Mouse (Mus musculus) small intestine, adult 2 months (tissue): ENCODE measurements around the gene Elk1. TPM values are rescaled to one million over a fixed set of nuclear protein-coding genes. Genes with fewer than 3 reads are reported as not detected.

Experiments used
- H3K27ac ChIP-seq: fragments of 200-500 bp; 2 replicates; pipeline ENCODE4 v1.5.1; 2012; ENCODE audit warnings: low read depth, low read length, control low read depth, inconsistent platforms; ENCODE audit not compliant: insufficient read depth
- H3K27me3 ChIP-seq: fragments of 200-500 bp; 2 replicates; pipeline ENCODE4 v1.6.1; 2012; ENCODE audit warnings: mild to moderate bottlenecking, moderate library complexity, low read length, inconsistent platforms; ENCODE audit not compliant: control insufficient read depth, insufficient read depth
- H3K36me3 ChIP-seq: fragments of 200-500 bp; 2 replicates; pipeline ENCODE4 v1.6.1; 2012; ENCODE audit warnings: mild to moderate bottlenecking, low read length, control low read depth, inconsistent platforms; ENCODE audit not compliant: control insufficient read depth, insufficient read depth
- H3K4me1 ChIP-seq: fragments of 200-500 bp; 2 replicates; pipeline ENCODE4 v1.6.1; 2012; ENCODE audit warnings: low read length, inconsistent platforms, mixed read lengths; ENCODE audit not compliant: control insufficient read depth, insufficient read depth, insufficient read length
- H3K4me3 ChIP-seq: fragments of 200-500 bp; 2 replicates; pipeline ENCODE4 v1.5.1; 2012; ENCODE audit warnings: low read depth, mild to moderate bottlenecking, control low read depth, inconsistent platforms, low read length, moderate library complexity
- CTCF ChIP-seq: fragments of 200-500 bp; IDR thresholded peaks from 2 replicates; pipeline ENCODE4 v1.5.1; 2012; ENCODE audit warnings: low read depth, mild to moderate bottlenecking, control low read depth, inconsistent platforms, low read length, moderate library complexity, mixed read lengths; ENCODE audit not compliant: insufficient replicate concordance, insufficient read length; ENCODE audit errors: extremely low read depth
- POLR2A ChIP-seq: fragments of 200-500 bp; IDR thresholded peaks from 2 replicates; pipeline ENCODE4 v1.6.1; 2012; ENCODE audit warnings: low read depth, mild to moderate bottlenecking, control low read depth, inconsistent platforms, low read length, moderate library complexity
- WGBS: fragments of 180-500 bp; shearing (Covaris S2); methylation state at CpG from one replicate; pipeline ENCODE4 v1.1.7; 2018; 5-methylcytosine and 5-hydroxymethylcytosine counted together
- polyA plus RNA-seq: library from polyadenylated mRNA; depleted of rRNA; stranded (reverse); fragments of >200 nt; gene quantifications from 2 replicates; pipeline ENCODE4 v1.2.3, GENCODE M21; 2012; rRNA removed

Gene Elk1
- 2.5 and 4.1 TPM in 2 replicates for polyA plus RNA-seq

- Histone ChIP-seq H3K27ac (peak within 1 kb of the TSS; percentile 43; the same call in 1 of the 2 replicates), H3K27me3 (no peaks in the 10 kb centered on the region), H3K4me1 (no peaks in the 10 kb centered on the region), H3K4me3 (peak within 1 kb of the TSS; percentile 89), H3K36me3 (no peaks in the 10 kb centered on the region)
- TF ChIP-seq POLR2A (0 out of 2 replicates have a peak, but pooled peaks have one; percentile 21), CTCF (no peak)
- WGBS = 13% methylated on average over 29 of the region's 30 CpGs
Measured at GRCm38 (mm10) chrX:20950191-20950880, at the start of gene Elk1. Gene Elk1 (minus strand): TSS chrX:20950608.

- Histone ChIP-seq H3K27me3 (no peaks in the 10 kb centered on the region), H3K4me3 (no peak overlapping the region), H3K36me3 (no peaks in the 10 kb centered on the region), H3K27ac (no peak overlapping the region), H3K4me1 (no peaks in the 10 kb centered on the region)
- TF ChIP-seq POLR2A = no peak
- no peak for TF ChIP-seq CTCF
- WGBS = 80% methylated on average over 1 of the region's 1 CpGs
Measured at GRCm38 (mm10) chrX:20980901-20981300, 30.5 kb upstream of the Elk1 start.

- 11% methylated on average over 57 of the region's 57 CpGs for WGBS
Measured at GRCm38 (mm10) chrX:20961477-20962378, 11.3 kb upstream of the Elk1 start, which contains the start of gene Uxt. Gene Uxt (minus strand): TSS chrX:20962017.

GRCm38 (mm10) chrX:20946055-20946454 is 4.4 kb downstream of the Elk1 start:
- H3K36me3 ChIP-seq = peaks cover 3% of the 10 kb centered on the region; the same call in 1 of the 2 replicates
- 11% methylated on average over 4 of the region's 4 CpGs for WGBS
- TF ChIP-seq POLR2A (no peak), CTCF (peak; percentile 56; the same call in 1 of the 2 replicates)
- no peak overlapping the region for H3K27ac ChIP-seq
- H3K4me3 ChIP-seq = no peak overlapping the region
- no peaks in the 10 kb centered on the region for H3K27me3 ChIP-seq
- no peaks in the 10 kb centered on the region for H3K4me1 ChIP-seq

More at GRCm38 (mm10) chrX:20961477-20962378, 11.3 kb upstream of the Elk1 start, which contains the start of gene Uxt:
- H3K27me3 ChIP-seq = no peaks in the 10 kb centered on the region
- TF ChIP-seq POLR2A = no peak
- peak; percentile 31; the same call in 1 of the 2 replicates for TF ChIP-seq CTCF
- H3K36me3 ChIP-seq = peaks cover 5% of the 10 kb centered on the region; the same call in 1 of the 2 replicates
- H3K4me3 ChIP-seq = peak within 1 kb of the TSS; percentile 99
- H3K4me1 ChIP-seq = no peaks in the 10 kb centered on the region
- peak within 1 kb of the TSS; percentile 94 for H3K27ac ChIP-seq

- Histone ChIP-seq H3K27ac (no peak overlapping the region), H3K4me3 (no peak overlapping the region), H3K36me3 (peaks cover 5% of the 10 kb centered on the region; the same call in 1 of the 2 replicates), H3K4me1 (no peaks in the 10 kb centered on the region), H3K27me3 (no peaks in the 10 kb centered on the region)
- TF ChIP-seq POLR2A (no peak), CTCF (no peak)
- WGBS = 79% methylated on average over 1 of the region's 1 CpGs
Measured at GRCm38 (mm10) chrX:20931963-20932362, 18.4 kb downstream of the Elk1 start.

GRCm38 (mm10) chrX:20931364-20931763 is 19.0 kb downstream of the Elk1 start, which contains the start of gene Cfp:
Gene Cfp (minus strand): TSS chrX:20931555.
- TF ChIP-seq POLR2A (no peak), CTCF (no peak)
- no peak within 1 kb of the TSS for H3K4me3 ChIP-seq
- no peak within 1 kb of the TSS for H3K27ac ChIP-seq
- H3K36me3 ChIP-seq = peaks cover 5% of the 10 kb centered on the region; the same call in 1 of the 2 replicates
- 92% methylated on average over 1 of the region's 1 CpGs for WGBS
- no peaks in the 10 kb centered on the region for H3K27me3 ChIP-seq
- H3K4me1 ChIP-seq = no peaks in the 10 kb centered on the region
